Mouse (Mus musculus) kidney, postnatal 25 days (tissue): ENCODE data around the gene B230307C23Rik.
A peak's percentile ranks its signal among the peaks of the same experiment; 100 is the strongest.
"Not testable (repeated sequence)": the region's sequence is repeated elsewhere in the genome, so short reads cannot be mapped to it uniquely, and the experiment has no call there.

Source experiments
- DNase-seq, 2 experiments: peaks; one replicate each; pipeline ENCODE4 v3.0.0; 2021; ENCODE audit warnings: mixed read lengths in 2 of 2

B230307C23Rik gene

DNA sequence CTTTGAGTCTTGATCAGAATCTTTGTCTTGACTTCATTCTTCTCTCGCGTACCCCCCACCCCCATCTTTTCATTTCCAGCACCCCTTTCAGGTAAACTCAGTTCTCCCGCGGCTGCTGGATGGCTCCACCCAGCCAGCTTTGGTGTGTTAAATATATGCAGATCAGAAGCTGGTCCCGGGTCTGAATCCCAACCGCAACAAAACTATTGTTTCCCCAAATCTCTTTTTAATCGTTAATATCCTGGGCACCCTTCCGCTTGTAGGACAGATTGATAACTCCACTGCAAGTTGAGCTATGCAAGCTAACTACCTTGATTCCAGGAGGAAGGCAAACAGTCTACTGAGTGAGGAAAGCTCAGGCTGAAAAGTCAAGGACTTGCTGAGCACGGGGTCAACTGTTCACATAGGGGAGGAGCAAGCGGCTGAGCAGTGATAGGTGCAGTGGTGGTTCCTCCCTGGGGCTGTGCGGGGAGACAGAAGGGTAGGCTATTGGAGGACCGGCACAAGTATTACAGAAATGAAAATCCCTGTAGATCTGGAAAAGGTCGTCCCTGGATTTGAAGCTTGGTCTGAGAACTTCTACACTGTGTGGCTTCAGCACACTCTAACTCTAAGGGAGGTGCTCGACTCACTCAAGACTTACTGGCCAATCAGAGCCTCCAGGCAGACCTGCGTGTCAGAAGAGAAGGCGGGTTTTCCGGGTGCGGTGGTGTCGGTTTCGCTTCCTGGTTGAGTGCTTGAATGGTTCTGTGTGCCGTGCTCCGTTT is at the start of gene B230307C23Rik:
TSS of gene B230307C23Rik (plus strand) at position 700 of the 767 bp plus-strand sequence.
- DNase-seq, result peak; percentile 89 to 94

DNA sequence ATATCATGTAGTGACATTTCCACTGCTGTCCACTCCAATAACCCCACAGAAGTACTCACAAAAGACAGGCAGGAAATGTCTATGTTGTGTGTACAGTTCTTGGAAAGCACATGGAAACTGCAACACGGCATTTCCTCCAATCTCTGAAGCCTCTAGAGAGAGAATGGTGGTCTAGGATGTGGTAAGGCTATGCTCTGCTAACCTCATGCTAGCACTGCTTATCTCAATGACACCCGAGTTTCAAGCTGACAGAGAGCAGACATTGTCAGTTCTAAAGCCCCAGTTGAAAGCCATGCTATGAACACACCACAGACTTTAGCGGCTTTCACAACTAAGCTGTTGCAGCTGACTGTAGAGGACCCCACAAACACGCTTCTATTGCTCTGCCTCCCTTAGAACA is 48.3 kb upstream of the B230307C23Rik start:
- DNase-seq, result no peak

DNA sequence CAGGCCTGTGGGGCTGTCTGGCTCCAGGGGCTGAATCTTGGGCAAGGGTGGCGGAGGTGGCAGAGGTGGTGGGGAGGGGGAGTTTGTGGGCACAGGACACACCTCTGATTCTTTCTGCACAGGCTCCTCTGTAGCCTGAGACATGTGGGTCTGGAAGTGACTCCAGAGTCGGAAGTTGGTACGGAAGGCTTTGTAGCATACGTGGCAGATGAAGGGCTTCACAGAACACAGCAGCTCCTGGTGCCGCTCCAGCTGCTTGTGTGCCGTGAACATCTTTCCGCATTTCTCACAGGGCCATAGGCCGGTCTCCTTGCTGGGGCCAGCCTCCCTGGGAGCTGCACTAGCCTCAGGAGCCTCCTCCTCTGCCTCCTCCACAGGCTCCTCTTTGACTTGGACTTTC is 47.1 kb upstream of the B230307C23Rik start:
- no peak for DNase-seq

DNA sequence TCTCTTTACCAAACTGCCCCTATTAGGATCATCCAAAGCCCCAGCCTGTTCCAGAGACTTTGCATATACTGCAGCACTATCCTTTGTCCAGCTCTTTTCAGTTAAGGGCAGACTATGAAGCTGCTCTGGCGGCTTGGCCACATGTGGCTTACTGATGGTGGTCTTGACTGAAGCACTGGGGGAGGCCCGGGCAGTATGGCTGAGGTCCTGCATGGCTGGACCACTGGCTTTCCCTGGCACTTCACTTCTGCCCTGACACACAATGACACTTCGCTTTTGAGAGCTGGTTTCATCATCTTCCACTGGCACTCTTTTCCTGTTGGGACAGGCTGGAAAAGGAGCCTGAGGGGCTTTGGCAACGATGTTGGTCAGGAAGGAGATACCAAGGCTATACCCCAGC is 44.7 kb upstream of the B230307C23Rik start:
- DNase-seq, result no peak

DNA sequence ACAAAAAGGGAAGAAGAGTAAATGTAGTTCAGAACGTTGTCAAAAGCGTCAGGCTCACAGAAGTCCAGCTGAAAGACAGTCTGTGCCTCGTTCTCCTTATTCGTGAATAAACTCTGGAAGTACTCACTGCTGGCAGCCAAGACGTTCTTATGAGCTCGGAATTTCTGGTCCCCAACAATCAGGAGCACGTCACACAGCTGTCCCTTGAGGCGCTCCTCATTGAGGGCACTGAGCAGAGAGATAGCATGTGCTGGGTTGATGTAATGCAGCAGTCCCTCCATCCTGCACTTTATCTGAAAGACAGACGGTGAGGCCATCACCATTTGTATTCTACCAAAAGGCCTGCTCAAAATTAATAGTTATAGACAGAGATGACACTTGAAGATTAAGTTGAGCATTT is 44.3 kb upstream of the B230307C23Rik start:
- DNase-seq, result no peak

DNA sequence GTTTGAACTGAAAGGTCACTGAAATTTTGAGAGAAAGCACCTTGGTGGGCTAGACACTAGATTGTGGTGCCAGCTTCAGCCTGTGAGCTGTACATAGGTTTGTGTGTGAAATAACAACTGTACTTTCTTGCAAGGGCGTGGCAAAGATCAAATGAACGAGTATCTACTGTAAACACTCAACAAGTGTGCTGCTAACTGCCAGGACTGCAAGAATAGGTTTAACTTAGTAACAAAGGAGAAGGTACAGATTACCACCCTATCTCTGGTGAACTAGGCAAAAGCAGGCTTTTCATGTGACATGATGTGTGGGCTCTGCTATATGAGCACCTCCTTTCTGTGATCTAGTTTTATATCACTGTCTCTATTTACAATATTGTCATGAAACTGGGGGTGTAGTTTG is 43.8 kb upstream of the B230307C23Rik start:
- DNase-seq, result no peak

DNA sequence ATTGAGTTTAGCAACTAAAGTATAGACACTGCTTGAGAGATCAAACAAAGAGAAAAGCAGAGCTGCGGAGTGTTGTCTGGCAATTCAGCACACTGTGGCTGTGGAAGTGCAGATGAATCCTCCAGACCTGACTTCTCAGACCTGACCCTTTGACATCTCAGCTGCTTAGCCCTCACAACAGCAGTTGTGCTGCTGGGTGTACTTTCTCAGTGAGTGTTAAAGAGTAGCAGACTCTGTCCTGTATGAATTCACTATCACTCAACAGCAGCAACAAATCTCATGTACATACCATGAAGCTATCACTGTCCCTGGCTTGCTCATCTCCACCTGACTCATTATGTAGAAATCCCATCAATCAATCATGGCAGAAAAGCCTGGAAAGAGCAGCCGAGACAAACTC is 41.1 kb upstream of the B230307C23Rik start:
- no peak for DNase-seq

DNA sequence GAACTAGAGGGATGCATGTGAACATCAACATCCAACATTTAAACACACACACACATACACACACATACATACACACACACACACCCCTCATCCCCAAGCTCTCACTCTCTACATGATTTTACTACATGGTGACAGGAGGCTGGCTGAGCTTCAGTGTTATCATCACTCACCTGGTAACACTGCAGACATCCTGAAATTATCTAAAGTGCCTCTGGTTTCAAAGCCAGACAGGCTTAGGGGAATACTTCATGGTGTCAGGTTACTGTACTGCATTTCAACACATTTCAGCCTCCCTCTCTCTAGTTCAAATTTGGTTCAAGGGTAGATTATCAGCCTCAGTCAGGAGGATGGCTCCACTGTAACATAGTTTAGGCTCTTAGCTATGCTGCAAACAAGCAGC is 39.5 kb upstream of the B230307C23Rik start:
- DNase-seq, result no peak

DNA sequence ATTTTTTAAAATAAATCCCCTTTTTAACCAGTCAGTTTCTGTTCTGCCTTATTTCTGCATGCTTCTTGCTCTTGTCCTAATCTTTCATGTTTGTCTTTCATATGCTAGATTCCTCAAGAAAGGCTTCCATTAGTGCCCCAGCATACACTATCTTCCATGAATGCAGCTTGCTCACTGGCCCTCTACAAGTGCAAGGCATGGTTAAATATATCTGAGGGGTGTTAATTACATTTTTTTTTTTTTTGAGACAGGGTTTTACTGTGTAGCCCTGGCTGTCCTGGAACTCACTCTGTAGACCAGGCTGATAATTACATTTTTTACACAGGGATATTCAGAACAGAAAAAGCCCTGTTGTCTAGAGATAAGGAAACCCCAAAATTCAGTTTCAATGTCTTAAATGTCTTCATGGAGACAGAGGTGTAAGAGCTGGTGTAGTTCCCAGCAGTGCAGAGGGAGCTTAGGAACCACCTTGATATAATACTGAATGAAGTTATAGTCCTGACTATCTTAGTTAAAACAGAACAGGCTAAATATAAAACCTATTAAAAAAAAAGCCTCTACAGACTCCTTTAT is 38.6 kb upstream of the B230307C23Rik start:
- DNase-seq, result no peak

DNA sequence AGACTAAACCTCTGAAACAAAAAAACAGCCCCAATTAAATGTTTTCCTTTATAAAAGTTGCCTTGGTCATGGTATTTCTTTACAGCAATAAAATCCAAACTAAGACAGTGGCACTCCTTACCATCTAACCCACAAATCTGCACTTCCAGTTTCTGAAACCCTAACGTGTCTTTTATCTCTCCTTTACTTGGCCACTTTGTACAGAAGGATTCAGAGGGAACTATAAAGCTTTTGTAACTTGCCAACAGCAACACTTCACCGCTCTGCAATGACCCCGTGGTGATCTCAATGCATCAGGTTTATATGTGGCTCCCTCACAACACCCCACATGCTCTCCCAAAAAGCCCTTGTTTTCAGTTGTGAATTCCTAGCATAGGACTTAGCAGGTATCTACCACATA is 36.8 kb upstream of the B230307C23Rik start:
- no peak for DNase-seq

DNA sequence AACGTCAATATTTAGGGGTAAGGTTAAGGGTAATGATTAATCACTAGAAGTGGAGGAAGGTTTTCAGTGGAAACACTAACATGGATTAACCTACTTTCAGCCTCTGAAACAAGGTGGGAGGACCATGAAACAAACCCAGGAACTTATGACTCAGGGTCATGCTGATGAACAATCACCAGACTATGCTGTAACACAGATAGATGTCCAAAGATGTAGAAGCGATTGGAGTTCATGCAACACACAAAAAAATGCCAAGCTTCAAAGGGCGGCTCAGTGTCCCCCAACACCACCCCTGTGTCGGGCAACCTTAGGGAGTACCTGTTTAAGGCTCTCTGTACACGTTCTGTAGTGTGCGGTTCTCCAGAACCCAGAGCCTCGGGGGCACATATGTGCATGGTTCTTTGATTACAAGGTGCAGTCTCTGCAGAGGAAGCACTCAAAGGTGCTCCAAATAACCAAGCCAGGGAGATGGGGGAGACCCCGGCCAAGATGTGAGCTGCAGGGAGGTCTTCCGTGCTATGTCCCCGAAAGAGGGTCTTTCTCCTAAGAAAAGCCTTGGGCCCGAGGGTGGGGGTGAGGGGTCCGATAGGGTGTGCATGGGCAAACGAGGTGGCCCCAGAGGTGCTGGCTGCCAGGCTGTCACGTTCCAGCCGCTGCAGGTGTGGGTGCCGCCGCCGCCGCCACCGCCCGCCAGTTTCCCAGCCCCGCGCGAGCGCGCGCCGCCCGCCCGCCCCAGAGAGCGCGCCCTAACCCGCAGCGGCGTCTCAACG is 35.5 kb upstream of the B230307C23Rik start:
- no peak for DNase-seq

DNA sequence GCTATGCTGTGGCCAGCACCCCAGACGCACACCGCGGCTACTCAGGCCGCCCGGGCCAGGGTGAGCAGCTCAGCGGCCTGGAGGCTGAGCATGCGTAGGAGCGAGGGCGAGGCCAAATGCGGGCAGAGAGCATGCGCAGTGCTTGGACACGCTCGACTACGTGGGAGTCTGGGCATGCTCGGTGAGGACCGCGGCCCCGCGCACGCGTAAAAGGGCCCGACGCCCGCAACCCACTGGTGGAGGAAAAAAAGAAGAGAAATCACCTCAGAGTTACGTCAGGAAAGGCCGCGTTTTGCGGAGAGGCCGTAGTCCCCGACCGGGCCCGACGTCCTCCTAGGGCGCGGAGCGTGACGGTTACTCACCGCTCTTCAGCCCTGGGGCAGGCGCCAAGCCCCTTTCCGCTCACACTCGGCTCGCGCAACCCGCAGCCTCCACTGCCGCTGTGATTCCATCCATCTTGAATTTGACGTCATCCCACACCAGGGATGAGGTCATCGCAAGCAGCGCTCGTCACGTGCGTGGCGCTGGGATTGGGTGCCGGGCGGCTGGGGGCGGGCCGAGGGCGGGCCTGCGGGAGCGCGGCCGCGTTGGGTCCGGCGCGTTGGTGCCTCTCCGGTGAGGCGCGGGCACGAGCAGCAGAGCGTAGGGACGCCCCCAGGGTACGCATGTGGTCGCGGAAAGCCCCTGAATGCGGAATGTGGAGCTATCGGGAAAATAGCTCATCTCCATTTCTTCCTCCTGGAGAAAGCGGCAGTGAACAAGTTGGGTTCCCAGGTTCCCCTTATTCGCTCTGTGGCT is 34.8 kb upstream of the B230307C23Rik start, which contains the start of the genes C2cd2 and Zbtb21:
TSS of gene C2cd2 (minus strand) at position 448 of the 798 bp plus-strand sequence.
TSS of gene Zbtb21 (minus strand) at position 472 of the 798 bp plus-strand sequence.
- DNase-seq, result peak; percentile 97 to 98

DNA sequence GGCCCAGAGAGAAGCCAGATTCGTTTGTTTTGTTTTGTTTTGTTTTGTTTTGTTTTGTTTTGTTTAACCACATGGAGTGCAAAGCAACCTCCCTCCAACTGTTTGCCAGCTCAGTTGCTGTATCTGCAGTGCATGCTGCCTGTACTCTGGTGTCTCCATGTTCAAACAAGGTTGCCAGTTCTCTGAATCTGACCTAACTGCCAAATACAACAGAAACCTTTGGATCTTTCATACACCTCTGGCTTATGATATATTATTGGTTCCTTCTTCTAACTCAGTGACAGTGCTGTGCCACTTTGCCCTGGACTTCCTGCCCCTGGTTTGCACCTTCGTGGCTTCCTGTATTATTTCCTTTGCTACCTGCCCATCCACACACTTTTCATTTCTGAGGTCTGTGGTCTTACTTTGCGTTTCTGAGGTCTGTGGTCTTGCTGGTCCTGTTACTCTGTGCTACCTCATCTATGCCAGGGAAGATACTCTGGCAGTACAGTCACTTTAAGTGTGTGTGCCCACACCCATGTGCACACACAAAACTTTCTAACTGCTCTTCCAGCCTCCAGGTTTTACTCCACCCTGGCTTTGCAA is 33.1 kb upstream of the B230307C23Rik start:
- DNase-seq, result no peak

DNA sequence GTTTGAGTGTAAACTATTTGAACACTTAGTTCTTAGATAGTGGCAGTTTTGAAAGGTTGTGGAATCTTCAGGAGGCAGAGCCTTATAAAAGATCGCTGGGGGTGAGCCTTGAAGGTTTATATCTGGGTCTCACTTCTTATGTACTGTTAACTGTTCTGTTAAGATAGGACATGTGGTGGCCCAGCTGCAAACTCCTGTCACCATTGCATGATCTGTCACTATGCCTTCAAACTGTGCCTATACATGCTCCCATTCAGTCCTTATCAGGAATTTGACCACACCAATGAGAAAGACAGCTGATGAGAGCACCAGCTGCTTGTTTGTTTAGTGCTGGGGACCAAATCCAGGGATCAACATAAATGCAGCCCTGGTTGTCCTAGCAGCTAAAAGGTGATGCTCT is 19.8 kb upstream of the B230307C23Rik start:
- DNase-seq, result no peak

DNA sequence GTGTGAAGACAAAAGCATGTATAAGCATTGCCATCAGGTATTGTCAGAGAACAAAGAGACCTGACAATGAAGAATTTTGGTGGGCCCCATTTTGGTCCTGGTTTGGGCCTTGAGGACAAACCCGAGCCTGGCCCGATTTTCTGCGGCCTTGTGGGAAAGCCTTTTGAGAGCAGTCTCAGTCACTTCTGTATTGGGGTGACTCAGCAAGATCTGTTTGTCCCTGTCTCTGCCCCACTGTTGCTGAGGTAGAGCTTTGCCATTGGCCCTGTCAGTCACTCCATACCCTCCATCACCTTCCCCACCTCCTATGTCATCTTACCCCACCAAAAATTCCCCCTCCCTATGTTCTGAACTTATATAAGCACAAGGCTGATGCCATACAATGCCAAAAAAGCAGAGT is 19.4 kb upstream of the B230307C23Rik start:
- DNase-seq, result no peak

DNA sequence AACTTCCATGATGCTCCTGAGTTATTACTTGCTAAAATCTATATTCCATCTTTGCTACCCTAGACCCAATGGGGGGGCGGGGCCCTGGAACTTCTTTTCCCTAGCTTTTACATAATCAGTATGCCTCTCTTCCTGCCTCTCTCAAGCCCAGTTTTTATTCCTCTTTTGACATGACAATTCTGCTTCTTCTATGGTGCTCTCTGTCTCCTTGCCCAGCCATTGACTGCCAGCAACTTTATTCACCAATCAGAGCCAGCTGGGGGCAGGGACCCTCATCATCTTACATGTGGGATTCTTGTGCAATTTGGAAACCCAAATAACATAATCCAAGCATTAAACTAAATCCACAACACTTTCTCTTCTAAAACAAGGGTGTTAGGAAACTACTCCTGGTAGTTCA is 15.8 kb upstream of the B230307C23Rik start:
- DNase-seq, result no peak

DNA sequence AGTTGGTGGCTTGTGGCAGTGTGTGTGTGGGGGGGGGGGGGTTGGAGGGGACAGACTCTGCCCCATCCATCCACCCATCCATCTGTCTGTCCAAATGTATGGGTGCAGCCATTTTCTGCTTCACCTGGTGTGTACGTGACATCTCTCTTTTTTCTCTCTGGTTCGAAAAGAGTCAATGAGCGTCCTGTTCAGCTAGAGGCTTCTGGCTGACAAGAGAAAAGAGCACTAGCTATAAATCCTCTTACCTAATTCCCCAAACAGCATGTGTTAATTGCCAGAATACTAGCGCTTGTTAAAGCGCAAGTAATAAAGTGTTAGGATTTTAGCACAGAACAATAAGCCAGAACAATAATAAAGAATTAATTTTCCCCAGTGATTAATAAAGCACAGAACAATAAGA is 12.5 kb upstream of the B230307C23Rik start:
- DNase-seq, result no peak

DNA sequence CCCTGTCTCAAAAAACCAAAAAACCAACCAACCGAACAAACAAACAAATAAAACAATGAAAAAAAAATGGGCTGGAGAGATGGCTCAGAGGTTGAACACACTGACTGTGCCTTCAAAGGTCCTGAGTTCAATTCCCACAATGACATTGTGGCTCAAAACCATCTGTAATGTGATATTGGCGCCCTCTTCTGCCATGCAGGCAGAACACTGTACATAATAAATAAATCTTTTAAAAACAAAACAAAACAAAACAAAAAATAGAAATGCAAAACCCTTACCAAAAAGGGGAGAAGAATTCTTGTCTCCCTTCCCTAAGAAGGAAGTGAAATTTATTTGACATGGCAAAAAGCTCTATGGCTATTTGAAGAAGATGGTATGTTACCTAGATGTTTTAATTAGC is 5.6 kb upstream of the B230307C23Rik start:
- no peak for DNase-seq

DNA sequence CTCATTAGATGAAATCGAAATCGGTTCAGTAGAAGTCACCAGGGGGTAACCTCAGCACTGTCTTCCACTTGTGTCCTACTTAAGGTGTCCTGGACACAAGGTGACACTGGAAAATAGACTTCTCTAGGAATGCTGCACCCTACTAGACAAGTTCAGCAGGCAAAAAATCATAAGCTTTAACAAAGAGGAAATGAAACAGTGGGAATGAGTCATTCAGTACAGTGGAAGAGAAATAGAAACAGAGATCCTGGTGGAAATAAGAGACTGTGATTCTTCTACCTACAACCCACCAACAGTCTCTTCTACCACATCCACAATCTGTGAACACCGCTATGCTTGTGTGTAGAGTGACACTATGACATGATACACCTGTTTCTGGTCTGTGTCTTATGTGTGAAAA is 4.6 kb upstream of the B230307C23Rik start:
- not testable (repeated sequence) for DNase-seq

DNA sequence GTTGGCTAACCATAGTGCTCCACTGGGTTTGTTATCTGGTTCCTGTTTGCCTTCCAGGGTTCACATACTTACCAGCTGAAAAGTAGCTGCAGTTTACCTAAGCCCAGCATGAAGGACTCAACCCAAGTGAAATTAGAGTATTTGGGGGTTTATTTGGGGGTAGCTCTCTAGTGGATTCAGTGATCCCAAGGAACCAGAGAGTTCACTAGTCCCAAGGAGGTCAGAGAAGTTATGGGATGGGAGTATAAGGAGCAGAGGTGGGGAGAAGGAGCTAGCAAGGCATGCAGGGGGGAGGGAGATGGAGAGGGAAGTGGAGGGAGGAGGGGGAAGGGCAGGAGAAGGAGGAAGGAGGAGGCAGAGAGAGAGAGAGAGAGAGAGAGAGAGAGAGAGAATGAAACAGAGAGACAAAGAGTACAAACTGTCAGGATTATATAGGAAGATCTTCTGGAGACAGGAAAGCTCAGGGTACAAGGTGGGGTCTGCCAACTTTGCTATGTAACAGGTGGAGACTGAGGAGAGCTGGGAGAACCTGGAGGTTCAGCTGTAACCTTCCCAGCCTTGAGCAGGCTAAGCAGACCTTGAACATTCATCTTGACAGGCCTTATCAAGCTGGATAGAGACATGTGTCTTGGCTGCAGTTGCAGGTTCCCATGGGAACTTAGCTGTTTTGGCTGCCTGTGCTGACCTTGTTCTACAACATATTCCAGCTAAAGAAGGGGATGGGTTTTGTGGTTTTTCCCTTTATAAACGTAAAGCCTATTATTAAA is 1.1 kb upstream of the B230307C23Rik start:
- no peak for DNase-seq

DNA sequence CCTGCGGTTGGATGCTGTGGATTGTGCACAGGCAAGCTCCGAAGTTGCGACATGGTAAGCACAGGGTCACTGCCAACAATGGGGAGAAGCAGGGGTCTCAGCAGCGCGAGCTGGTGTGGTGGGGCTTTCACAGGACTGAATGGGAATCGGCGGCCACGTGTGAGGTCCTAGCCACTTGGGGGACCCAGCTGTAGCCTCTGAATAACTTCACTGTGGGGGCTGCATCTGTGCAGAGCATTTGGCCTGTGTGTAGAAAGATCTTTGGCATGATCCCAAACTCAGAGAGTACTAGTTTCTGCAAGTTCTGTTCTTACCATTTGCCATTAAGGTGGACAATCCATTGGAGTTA is 242 bp downstream of the B230307C23Rik start:
- DNase-seq, result not testable (repeated sequence)

DNA sequence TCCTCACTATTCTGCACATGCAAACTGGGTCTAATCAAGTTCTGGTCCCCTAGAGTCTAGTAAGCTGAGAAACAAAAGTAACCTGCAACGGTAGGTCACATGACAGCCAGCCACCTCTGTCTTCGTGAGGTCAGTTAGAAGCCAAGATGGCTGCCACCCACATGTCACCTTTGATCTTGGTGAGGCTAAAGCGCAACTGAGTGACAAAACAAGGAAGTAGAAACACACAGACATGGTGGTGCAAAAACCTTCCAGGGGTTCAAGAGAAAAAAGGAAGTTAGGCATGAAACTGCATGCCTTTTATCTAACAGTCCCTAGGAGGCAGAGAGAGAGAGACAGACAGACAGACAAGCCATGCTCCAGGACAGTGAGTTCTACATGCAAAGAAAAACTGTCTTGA is 25.0 kb downstream of the B230307C23Rik start:
- no peak for DNase-seq
